Mouse (Mus musculus) kidney, postnatal 10 days (tissue): ENCODE measurements around the gene Gabpb1.
"Not testable (repeated sequence)": the region's sequence is repeated elsewhere in the genome, so short reads cannot be mapped to it uniquely, and the experiment has no call there.

Experiments
- DNase-seq: peaks from one replicate; pipeline ENCODE4 v3.0.0; 2021; ENCODE audit warnings: mixed read lengths

Gabpb1 gene

GRCm38 (mm10) chr2:126635939-126636823 is 40.0 kb downstream of the Gabpb1 start:
- peak; percentile 73 for DNase-seq

GRCm38 (mm10) chr2:126633165-126633564 is 43.0 kb downstream of the Gabpb1 start:
- peak; percentile 22 for DNase-seq

DNA sequence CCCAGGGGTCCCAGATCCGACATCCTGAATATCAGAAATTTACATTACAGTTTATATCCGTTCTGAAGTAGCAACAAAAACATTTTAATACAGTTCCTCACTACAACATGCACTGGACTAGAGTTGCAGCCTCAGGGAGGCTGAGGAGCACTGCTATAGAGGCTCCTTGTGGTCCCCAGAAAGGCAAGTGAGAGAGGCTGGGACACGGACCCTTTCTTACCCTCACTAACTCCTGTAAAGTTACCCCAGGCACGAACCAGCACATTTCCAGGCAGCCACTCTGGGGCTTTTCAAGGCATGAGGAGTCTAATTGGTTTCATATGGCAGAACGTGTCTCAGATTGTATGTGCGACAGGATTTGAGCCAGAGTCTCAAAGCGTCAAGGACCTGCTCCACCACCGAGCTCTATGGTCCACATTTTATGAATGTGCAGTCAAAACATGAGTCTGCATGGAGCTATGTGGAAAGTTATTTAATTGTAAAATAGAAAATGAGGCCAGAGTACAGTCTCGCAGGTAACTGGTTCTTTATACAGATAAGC is 47.6 kb downstream of the Gabpb1 start:
- DNase-seq, result no peak

DNA sequence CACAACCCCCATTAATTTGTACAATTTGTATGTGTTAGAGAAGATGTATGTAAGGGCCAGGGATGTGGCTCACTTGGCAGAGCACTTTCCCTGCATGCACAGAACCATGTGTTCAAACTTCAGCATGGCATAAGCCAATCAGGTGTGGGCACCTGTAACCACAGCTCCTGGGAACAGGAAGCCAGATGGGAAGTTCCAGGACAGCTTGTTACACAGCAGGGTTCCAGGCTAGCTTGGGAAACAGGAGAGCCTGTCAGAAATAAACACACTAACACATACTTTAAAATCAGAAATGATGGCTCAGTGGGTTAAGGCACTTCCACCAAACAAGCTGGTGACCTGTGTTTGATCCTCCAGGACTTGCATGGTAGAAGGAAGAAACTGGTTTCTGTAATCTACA is 53.0 kb downstream of the Gabpb1 start:
- no peak for DNase-seq

GRCm38 (mm10) chr2:126622455-126622854 is 53.7 kb downstream of the Gabpb1 start:
- DNase-seq, result no peak

DNA sequence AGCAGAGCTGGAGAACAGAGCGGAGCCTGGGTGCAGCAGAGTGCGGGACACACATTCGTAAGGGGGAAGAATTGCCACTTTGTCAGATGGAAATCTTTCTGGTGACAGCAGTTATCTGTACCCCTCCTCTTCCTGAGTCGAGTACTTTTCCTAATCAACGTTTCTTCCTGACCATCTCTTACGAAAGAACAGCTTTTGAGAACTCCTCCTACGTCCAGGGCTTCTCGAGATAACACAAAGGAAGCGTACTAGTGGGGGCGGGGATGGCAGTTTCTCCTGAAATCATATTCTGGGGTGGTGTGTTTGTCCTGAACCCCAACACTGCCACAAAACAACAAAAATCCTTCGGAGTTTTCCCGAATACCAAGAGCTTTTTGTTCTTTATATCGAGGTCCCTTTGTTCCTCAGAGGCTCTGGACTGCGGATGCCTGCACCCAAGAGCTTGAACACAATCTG is 56.9 kb downstream of the Gabpb1 start, which contains the start of gene Hdc:
Gene Hdc (minus strand): TSS at position 51 of the 456 bp plus-strand sequence.
- DNase-seq, result no peak

- DNase-seq, result no peak
Measured at GRCm38 (mm10) chr2:126618470-126619179, 57.5 kb downstream of the Gabpb1 start.

GRCm38 (mm10) chr2:126615355-126615754 is 60.8 kb downstream of the Gabpb1 start:
- DNase-seq, result no peak

DNA sequence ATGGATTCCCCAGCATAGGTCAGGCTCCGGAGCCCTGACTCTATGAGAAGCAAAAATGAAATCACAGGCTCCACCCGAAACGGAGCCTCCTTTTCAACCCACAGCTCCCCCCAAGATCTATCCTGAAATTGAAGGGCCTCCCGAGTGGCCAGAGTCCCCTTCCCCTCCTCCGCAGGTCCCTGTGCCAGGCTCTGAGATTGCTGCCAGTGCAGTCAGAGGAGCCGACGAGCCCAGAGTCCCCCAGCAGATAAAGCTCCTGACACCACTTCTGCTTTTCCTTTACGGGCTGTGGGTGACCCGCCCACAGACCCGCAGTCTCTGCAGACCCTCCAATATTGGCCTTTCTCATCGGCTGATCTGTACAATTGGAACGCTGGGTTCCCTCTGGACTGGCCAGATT is 66.5 kb downstream of the Gabpb1 start:
- not testable (repeated sequence) for DNase-seq

DNA sequence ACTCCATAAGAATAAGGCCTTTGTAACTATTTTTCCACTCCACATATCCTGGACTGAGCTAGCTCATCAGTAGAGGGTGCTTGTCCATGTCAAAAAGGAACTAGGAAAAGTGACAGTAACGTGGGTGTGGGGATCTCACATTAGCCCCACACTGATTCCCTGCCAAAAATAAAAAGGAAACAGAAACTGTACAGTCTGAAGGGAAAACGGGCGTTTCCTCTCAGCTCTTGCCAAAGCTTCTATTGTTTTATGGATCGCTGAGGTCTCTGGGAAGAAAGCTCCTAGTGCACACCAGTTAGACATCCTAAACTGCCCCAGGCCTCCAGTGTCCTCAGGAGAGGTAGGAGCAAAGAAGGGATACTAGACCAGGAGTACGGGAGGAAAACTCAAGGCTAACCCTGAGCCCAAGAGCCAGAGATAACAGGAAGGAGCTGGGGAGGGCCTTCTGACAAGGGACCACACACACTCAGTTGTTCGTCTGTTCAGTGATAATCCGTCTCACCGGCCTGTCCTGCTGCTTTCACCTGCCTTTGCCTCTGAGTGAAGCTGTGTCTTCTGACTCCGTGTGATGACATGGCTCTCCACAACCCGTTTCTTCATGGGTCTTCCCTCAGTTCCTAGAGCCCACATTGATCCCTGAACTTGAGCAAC is 68.5 kb downstream of the Gabpb1 start:
- no peak for DNase-seq

- DNase-seq, result no peak
Measured at GRCm38 (mm10) chr2:126606688-126607062, 69.5 kb downstream of the Gabpb1 start.

DNA sequence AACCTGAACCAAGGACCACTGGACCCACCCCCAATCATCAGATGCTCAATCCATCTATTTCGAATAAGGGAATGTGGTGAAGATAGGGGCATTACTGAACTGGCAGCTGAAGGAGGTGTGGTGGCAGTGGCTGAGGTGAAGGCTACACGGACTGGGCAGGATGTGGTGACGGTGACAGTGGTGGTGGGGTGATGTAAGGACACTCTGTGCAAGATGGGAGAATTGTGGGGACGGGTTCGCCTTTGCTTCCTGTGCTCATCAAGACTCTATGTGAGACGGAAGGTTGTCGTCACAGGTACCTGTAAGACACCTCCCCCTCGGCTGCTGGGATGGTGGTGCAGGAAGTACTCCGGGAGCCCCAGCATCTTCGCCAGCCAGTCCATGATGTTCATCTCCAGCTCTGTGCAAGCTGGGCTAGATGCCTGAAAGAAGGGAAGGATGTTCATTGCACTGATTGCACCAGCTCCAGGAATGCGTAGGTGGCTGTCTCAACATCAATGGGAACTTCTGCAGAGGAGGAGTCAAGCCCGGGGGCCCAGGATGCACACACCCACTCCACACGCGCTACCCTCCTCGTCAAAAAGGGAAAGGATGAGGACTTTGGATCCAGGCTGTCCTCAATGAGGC is 70.0 kb downstream of the Gabpb1 start:
- no peak for DNase-seq

DNA sequence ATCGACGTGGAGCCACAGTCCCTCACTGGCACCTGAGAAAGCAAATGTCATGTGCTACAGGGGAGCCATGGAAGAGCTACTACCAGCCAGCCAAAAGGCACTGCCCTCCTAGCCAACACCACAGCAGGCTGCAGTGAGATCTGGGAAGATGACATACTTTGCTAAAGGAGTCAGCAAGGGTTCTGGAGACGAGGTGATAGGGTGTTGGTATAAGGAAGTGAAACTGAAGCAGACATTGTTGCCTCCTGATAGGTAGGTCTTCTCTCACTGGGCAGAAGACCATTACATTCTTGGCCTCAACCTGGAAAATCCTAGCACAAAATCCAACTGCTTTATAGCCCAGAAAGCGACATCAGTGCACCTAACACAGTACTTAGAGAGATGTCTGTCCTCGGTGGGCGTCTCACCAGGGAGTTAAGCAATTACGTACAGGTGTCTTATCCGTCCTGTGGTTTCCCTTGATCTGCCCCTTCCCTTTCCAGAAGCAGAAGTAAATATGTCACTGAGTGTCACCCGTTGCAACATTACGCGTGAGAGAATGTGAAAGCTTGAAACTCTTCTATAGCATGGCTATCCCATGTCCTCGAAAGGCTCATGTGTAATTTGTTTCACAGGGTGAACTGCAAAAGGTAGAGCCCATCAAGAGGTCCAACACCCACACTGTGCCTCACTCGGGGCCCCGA is 74.1 kb downstream of the Gabpb1 start:
- no peak for DNase-seq

DNA sequence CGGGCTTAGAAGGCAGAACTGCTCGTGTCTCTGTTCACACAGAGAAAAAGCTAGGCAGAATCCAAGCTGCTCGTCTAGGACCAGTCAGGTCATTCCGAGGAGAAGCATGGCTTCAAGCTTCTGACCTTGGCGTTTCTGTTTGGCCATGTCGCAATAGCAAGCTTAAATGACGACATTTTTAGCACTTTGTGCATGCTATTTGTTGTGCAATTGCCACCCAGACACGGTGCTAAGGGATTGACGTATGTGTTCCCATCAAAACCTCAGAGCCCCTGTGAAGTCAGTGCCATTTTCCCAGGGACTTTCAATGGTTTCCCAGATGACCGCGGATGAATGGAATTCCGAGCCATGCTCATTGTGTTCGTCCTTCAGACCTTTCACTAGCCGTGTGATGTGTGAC is 75.6 kb downstream of the Gabpb1 start:
- no peak for DNase-seq

- DNase-seq, result peak; percentile 34
Measured at GRCm38 (mm10) chr2:126599005-126599404, 77.1 kb downstream of the Gabpb1 start.

DNA sequence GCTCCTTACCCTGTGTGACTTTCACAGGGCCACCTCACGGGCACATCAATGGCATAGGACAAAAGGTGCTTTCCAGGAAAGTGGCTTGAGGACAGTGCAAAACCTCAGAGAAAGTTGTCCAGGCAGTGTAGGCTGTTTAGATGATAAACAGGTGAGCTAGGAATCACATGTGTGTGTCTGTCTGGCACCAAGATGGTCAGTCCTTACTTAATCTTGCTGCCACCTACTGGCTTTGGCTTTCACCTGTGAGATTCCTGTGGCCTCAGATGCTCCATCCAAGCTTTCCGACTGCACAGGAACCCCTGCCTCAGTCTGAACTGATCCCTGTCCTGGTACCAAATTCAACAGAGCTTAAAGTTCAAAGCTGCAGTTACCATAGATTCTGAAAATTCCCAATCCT is 77.8 kb downstream of the Gabpb1 start:
- no peak for DNase-seq

GRCm38 (mm10) chr2:126597279-126598241 is 78.6 kb downstream of the Gabpb1 start:
- DNase-seq, result peak; percentile 29

- no peak for DNase-seq
Measured at GRCm38 (mm10) chr2:126596347-126597072, 79.6 kb downstream of the Gabpb1 start.

DNA sequence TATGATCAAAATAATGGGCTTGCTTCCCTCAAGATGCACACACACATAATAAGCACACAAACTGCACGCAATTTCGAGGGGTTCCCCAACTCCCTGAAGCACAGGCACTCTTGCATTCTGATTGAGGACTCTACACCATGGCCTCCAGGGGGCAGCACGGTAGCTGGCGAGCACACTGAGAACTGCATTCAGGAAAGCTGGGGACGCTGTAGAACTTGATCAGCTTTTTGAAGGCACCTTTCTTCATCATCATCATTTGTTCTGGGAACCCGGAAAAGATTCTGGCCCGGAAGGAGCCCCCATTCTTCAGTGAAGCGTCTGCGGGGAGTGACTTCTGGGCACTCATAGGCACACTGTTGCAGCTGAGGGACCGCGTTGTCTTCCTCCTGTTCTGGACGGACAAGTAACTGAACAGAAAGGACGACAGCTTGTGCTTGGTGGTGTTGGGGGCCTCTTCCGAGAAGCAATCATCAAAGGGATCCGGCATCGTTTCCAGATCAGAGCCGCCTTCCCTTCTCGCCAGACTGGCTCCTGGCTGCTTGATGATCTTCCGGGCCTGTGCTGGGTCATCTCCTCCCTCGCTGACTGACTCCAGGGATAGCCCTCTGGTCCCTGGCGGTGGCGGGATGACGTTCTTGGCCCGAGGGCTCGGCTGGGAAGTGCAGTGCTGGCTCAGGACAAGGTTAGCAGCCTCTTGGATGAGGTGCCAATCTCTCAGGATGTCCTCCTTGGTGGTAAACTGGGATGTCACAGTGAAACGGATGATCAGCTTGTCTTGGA is 82.1 kb downstream of the Gabpb1 start:
- peak; percentile 82 for DNase-seq
